Mouse (Mus musculus) G1E (cell line): ENCODE results near the gene Pfkl. TPM values are rescaled to one million over a fixed set of nuclear protein-coding genes. Genes with fewer than 3 reads are reported as not detected.

Experiments
- ATAC-seq: 2 replicates; pipeline ENCODE4 v1.8.0; 2016; ENCODE audit warnings: mild to moderate bottlenecking; ENCODE audit not compliant: insufficient number of reproducible peaks, poor library complexity, low FRiP score, severe bottlenecking; ENCODE audit errors: extremely low read depth
- DNase-seq: peaks from one replicate; pipeline ENCODE4 v3.0.0; 2012; ENCODE audit warnings: low spot score
- H3K27me3 ChIP-seq: 2 replicates; pipeline ENCODE4 v1.6.1; 2012; ENCODE audit warnings: mild to moderate bottlenecking, low read length, inconsistent platforms; ENCODE audit not compliant: insufficient read depth
- H3K36me3 ChIP-seq: replicated peaks from 2 replicates; pipeline ENCODE3; 2012; ENCODE audit warnings: mild to moderate bottlenecking, inconsistent platforms
- H3K4me1 ChIP-seq: 2 replicates; pipeline ENCODE4 v1.6.1; 2012; ENCODE audit warnings: low read depth, low read length, inconsistent platforms, mixed read lengths; ENCODE audit not compliant: insufficient read depth
- H3K4me3 ChIP-seq: 2 replicates; pipeline ENCODE4 v1.5.1; 2012; ENCODE audit warnings: low read depth, mild to moderate bottlenecking, inconsistent platforms, low read length, moderate library complexity, mixed read lengths
- H3K9me3 ChIP-seq: replicated peaks from 2 replicates; pipeline ENCODE4 v1.6.1; 2012; ENCODE audit warnings: inconsistent platforms
- CTCF ChIP-seq: IDR thresholded peaks from 2 replicates; pipeline ENCODE4 v1.5.1; 2012; ENCODE audit warnings: low read depth, low read length, inconsistent platforms, mixed read lengths
- GATA1 ChIP-seq: IDR thresholded peaks from 2 replicates; pipeline ENCODE4 v1.6.1; 2012; ENCODE audit warnings: borderline replicate concordance, low read length, inconsistent platforms, mixed read lengths
- GATA2 ChIP-seq: IDR thresholded peaks from 2 replicates; pipeline ENCODE4 v1.6.1; 2012; ENCODE audit warnings: low read depth, low read length, inconsistent platforms, borderline replicate concordance
- POLR2AphosphoS5 ChIP-seq: IDR thresholded peaks from 2 replicates; pipeline ENCODE4 v1.6.1; 2012; ENCODE audit warnings: low read depth, low read length, inconsistent platforms; ENCODE audit not compliant: insufficient replicate concordance
- TAL1 ChIP-seq: conservative IDR thresholded peaks from 2 replicates; pipeline ENCODE4 v1.6.1; 2012; ENCODE audit warnings: low read depth, low read length, inconsistent platforms, mixed read lengths
- polyA plus RNA-seq: library from polyadenylated mRNA; stranded (reverse); fragments of >175 nt; gene quantifications from 2 replicates; pipeline ENCODE4 v1.2.3, GENCODE M21; 2012
- total RNA-seq, 2 experiments: library from RNA; stranded (forward) in 1 of 2; stranded (reverse) in 1 of 2; fragments of 200-1000 nt in 1 of 2; fragments of >200 nt in 1 of 2; fragmentation: Nextera tagmentation in 1 of 2; gene quantifications; 2 replicates each; pipeline ENCODE4 v1.2.3; 2014 to 2017

The Pfkl gene
- total RNA-seq (2014; fragmentation: Nextera tagmentation) (38.5 and 48.7 TPM in 2 replicates), total RNA-seq (2017) (89.1 and 92.7 TPM in 2 replicates), polyA plus RNA-seq (182 and 214 TPM in 2 replicates)

GRCm38 (mm10) chr10:78009945-78010293 lies at the start of gene Pfkl:
TSS of gene Pfkl (minus strand) at chr10:78010083.
- peak within 1 kb of the TSS; percentile 91 for H3K4me3 ChIP-seq
- H3K36me3 ChIP-seq, result peaks cover 41% of the 10 kb centered on the region
- ATAC-seq, result no peak
- TF ChIP-seq POLR2AphosphoS5, result no peak
- TF ChIP-seq TAL1, result no peak
- TF ChIP-seq GATA1, result no peak
- TF ChIP-seq CTCF, result no peak
- TF ChIP-seq GATA2, result no peak
- H3K4me1 ChIP-seq, result peaks cover 56% of the 10 kb centered on the region
- H3K27me3 ChIP-seq, result no peaks in the 10 kb centered on the region
- H3K9me3 ChIP-seq, result peaks cover 4% of the 10 kb centered on the region; the same call in 1 of the 2 replicates
- DNase-seq, result no peak

- Histone ChIP-seq H3K9me3 (no peaks in the 10 kb centered on the region), H3K4me3 (no peak overlapping the region), H3K27me3 (peaks cover 12% of the 10 kb centered on the region), H3K4me1 (no peaks in the 10 kb centered on the region), H3K36me3 (no peaks in the 10 kb centered on the region)
- TF ChIP-seq GATA2, result no peak
- no peak for TF ChIP-seq POLR2AphosphoS5
- TF ChIP-seq CTCF, result no peak
- TF ChIP-seq GATA1, result no peak
- no peak for TF ChIP-seq TAL1
- DNase-seq, result no peak
- ATAC-seq, result no peak
These were observed 47.2 kb upstream of the Pfkl start for GRCm38 (mm10) chr10:78057056-78057455.

DNA sequence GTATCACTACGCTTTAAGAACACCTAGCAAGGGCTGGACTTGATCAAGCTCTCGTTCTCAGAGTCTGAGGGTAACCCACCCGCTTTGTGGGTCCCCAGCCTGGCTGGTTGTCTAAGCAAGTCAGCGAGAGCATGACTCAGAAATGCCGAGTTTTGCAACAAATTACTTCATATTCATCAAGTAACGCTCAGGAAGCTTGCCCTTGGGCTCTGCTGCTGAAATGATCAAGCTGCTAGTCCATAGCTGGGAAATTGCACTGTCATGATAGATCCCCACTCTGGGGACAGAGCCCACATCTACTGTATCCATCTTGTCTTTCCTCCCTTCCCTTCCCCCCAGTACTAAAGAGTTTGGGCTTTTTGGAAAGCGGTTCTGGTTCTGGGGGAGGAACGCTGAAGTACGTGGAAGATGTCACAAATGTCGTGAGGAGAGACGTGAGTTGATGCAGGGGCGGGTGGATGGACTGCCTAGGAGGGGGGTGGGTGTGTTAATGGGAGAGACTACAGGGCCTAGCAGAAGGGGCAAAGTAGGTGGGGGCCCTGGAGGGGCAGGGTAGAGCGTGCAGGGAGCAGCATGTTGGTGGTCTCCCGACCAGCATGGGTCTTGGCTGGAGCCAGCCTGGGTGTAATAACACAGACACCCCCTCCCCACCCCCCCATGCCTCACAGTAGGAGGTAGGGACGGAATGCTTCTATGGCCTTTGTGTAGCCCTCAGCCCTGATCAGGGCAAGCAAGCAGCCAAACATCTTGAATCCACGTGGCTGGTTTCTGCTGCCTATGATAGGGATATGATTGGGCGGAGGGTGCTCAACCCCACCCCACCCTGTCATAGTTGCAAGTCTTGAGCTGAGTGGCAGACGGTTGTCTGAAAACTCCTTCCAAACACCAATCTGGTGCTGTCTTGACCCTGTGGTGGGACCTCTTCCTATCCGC lies 45.0 kb upstream of the Pfkl start:
- Histone ChIP-seq H3K9me3 (no peaks in the 10 kb centered on the region), H3K36me3 (no peaks in the 10 kb centered on the region), H3K4me1 (no peaks in the 10 kb centered on the region), H3K27me3 (peaks cover 17% of the 10 kb centered on the region), H3K4me3 (no peak overlapping the region)
- TF ChIP-seq TAL1 (no peak), CTCF (no peak), GATA2 (no peak), GATA1 (no peak), POLR2AphosphoS5 (no peak)
- DNase-seq (no peak), ATAC-seq (no peak)

DNA sequence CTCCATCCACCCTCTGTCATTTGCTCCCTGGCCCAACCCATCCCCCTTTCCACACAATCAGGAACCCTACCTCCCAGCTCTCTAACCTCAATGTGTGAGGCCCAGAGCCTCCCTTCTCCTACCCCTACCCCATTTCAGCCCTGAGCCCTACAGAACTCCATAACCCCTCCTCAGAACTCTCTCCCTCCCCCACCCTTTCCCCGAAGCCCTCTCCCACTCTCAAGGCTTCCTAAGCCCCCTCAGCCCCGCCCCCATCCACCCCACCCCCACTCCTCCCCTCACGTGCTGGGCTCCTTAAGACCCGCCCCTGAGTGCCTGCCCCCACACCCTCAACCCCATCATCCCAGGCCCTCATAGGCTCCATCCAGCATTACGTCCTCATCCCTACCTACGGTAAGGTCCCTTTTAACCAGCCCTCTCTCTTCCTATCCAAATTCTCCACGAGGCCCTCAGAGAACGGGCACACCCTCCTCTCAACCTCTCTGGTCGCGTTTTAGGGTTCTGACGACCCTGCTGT lies 39.7 kb upstream of the Pfkl start:
- TF ChIP-seq TAL1 (no peak), CTCF (no peak), GATA2 (no peak), POLR2AphosphoS5 (no peak), GATA1 (no peak)
- DNase-seq, result no peak
- no peak for ATAC-seq
- no peak overlapping the region for H3K4me3 ChIP-seq
- no peaks in the 10 kb centered on the region for H3K4me1 ChIP-seq
- H3K9me3 ChIP-seq, result no peaks in the 10 kb centered on the region
- no peaks in the 10 kb centered on the region for H3K36me3 ChIP-seq
- H3K27me3 ChIP-seq, result peaks cover 16% of the 10 kb centered on the region

DNA sequence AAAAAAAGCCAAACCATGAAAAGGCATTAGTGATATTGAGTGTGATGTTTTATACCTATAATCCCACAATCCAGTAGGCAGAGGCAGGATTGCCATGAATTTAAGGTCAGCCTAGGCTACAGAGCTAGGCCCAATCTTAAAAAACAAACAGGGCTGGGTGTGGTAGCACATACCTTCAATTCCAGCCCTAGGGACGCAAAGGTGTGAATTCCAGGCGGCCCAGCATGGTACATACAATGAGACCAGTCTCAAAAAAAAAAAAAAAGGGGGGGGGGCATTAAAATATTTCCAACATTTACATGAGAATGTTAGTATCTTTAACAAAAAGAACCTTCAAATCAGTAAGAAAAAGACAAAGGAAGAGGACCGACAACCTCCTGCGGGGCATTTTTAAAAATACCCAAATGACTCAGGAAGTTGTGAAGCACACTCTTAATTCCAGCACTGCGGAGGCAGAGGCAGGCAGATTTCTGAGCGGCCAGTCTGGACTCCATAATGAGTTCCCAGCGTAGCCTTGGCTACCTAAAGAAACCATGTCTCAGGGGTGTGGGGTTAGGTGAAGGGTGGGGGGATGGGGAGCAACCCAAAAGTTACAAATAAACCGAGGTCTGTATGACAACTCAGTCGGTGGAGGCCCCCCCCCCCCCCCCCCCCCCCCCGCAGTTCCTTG lies 38.3 kb upstream of the Pfkl start:
- DNase-seq (no peak), ATAC-seq (no peak)
- TF ChIP-seq TAL1, result no peak
- no peak for TF ChIP-seq POLR2AphosphoS5
- no peak for TF ChIP-seq GATA1
- no peak for TF ChIP-seq CTCF
- TF ChIP-seq GATA2, result no peak
- no peaks in the 10 kb centered on the region for H3K4me1 ChIP-seq
- H3K4me3 ChIP-seq, result no peak overlapping the region
- H3K27me3 ChIP-seq, result peaks cover 16% of the 10 kb centered on the region
- no peaks in the 10 kb centered on the region for H3K36me3 ChIP-seq
- no peaks in the 10 kb centered on the region for H3K9me3 ChIP-seq

GRCm38 (mm10) chr10:78046388-78046787 lies 36.5 kb upstream of the Pfkl start:
- ATAC-seq (no peak), DNase-seq (no peak)
- Histone ChIP-seq H3K4me1 (no peaks in the 10 kb centered on the region), H3K9me3 (no peaks in the 10 kb centered on the region), H3K27me3 (peaks cover 20% of the 10 kb centered on the region), H3K36me3 (no peaks in the 10 kb centered on the region), H3K4me3 (no peak overlapping the region)
- no peak for TF ChIP-seq TAL1
- TF ChIP-seq CTCF, result no peak
- TF ChIP-seq GATA2, result no peak
- no peak for TF ChIP-seq POLR2AphosphoS5
- TF ChIP-seq GATA1, result no peak
